Mouse (Mus musculus) embryonic facial prominence, embryonic 13.5 days (tissue): ENCODE measurements around the gene Zfp738. TPM values are rescaled to one million over a fixed set of nuclear protein-coding genes. Genes with fewer than 3 reads are reported as not detected.

ENCODE experiments used
- ATAC-seq: fragments of 200-750 bp; cut with Nextera tagmentation; 2 replicates; pipeline ENCODE4 v1.8.0; 2017; ENCODE audit warnings: low read depth; ENCODE audit not compliant: insufficient number of reproducible peaks, insufficient read depth, low FRiP score, low TSS enrichment
- H3K27ac ChIP-seq: fragments of 300-500 bp; sonication (generic); 2 replicates; pipeline ENCODE4 v1.5.1; 2015; ENCODE audit warnings: moderate library complexity, mild to moderate bottlenecking, inconsistent platforms
- H3K27me3 ChIP-seq: fragments of 300-500 bp; sonication (generic); 2 replicates; pipeline ENCODE4 v1.6.1; 2015; ENCODE audit warnings: mild to moderate bottlenecking, inconsistent platforms
- H3K36me3 ChIP-seq: fragments of 300-500 bp; sonication (generic); 2 replicates; pipeline ENCODE4 v1.6.1; 2015; ENCODE audit warnings: mild to moderate bottlenecking, inconsistent platforms
- H3K4me1 ChIP-seq: fragments of 300-500 bp; sonication (generic); 2 replicates; pipeline ENCODE4 v1.6.1; 2015; ENCODE audit warnings: inconsistent platforms
- H3K4me2 ChIP-seq: fragments of 300-500 bp; sonication (generic); 2 replicates; pipeline ENCODE4 v1.6.1; 2015; ENCODE audit warnings: moderate library complexity, mild to moderate bottlenecking, inconsistent platforms
- H3K4me3 ChIP-seq: fragments of 300-500 bp; sonication (generic); 2 replicates; pipeline ENCODE4 v1.5.1; 2015; ENCODE audit warnings: mild to moderate bottlenecking, inconsistent platforms
- H3K9ac ChIP-seq: fragments of 300-500 bp; sonication (generic); 2 replicates; pipeline ENCODE4 v1.6.1; 2015; ENCODE audit warnings: mild to moderate bottlenecking, inconsistent platforms
- H3K9me3 ChIP-seq: fragments of 300-500 bp; sonication (generic); 2 replicates; pipeline ENCODE4 v1.6.1; 2016; ENCODE audit warnings: inconsistent platforms
- WGBS: fragments of 180-500 bp; shearing (Covaris S2); methylation state at CpG from one replicate; pipeline ENCODE4 v1.1.7; 2015; ENCODE audit warnings: mixed read lengths; 5-methylcytosine and 5-hydroxymethylcytosine counted together
- polyA plus RNA-seq: library from polyadenylated mRNA; unstranded; fragments of >200 nt; fragmentation: Nextera tagmentation; extraction: Ambion mirVana; gene quantifications from 2 replicates; pipeline ENCODE4 v1.2.1, GENCODE M21; 2015

The Zfp738 gene
- polyA plus RNA-seq, 1 experiment from 2014 or later: 16.5 TPM

DNA sequence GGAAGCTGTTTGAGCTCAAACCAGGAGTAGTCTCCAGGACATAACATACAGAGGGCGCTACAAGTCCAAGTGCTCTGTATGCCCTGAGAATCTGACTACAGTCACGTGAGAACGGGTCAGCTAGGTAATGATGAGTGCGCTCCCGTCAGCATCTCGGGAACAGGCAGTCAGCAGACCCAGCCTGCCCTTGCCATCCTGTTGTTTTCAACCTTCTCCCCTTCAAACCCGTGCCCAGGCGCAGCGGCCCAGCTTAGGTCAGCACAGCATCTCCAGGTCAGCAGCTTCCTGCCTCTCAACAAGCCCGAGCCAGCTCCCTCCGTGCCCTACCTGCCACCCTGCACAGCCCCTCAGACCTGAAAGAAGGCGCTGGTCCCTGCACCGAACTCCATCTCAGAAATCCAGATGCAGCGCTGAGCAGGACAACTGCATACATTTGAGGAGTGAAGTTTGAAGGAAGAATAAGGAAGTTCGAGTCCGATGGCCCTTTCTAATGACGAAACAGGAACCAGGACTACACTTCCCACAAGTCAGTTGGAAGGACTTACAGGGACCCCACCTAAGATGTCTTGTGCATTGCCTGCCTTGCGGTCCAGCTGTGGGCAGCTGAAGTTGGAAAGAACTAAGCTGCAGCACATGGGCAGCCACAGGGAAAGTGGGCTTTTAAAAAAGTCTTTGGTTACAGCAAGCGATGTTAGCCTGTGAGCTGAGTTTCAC lies 49.4 kb downstream of the Zfp738 start, which contains the start of the genes Gm49345 and Zfp729a:
Gene Gm49345 (minus strand): TSS at position 476 of the 714 bp plus-strand sequence.
Gene Zfp729a (minus strand): TSS at position 498 of the 714 bp plus-strand sequence.
- H3K36me3 ChIP-seq: no peaks in the 10 kb centered on the region
- under 1% methylated on average over 19 of the region's 19 CpGs for WGBS
- H3K27ac ChIP-seq: peak within 1 kb of the TSS; percentile 64
- H3K9ac ChIP-seq: peak within 1 kb of the TSS; percentile 86
- peaks cover 5% of the 10 kb centered on the region; the same call in 1 of the 2 replicates for H3K4me1 ChIP-seq
- peak; percentile 97 for ATAC-seq
- H3K27me3 ChIP-seq: no peaks in the 10 kb centered on the region
- peak within 1 kb of the TSS; percentile 64 for H3K4me2 ChIP-seq
- peak within 1 kb of the TSS; percentile 90 for H3K4me3 ChIP-seq
- no peaks in the 10 kb centered on the region for H3K9me3 ChIP-seq

DNA sequence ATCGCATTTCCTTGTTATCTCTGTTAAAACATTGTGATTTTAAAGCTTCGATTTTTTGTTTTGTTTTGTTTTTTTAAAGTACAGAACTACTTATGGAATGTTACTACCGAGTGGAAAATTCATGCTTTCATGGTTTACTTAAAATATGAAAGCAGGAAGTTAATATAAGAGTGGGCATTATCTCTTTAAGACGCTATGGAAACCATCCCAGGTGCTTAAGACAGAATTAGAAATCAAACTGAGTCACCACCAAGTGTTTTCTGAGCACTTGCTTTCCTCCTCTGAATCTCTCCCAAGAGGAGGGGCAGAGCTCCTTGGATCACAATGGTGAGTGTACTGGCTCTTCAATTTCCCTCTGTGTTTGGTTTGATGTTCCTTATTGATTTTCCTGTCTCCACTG lies 76.8 kb downstream of the Zfp738 start:
- H3K4me2 ChIP-seq: no peak overlapping the region
- H3K4me1 ChIP-seq: peaks cover 4% of the 10 kb centered on the region; the same call in 1 of the 2 replicates
- H3K27me3 ChIP-seq: no peaks in the 10 kb centered on the region
- H3K9ac ChIP-seq: no peak overlapping the region
- ATAC-seq: no peak
- no peak overlapping the region for H3K27ac ChIP-seq
- 93% methylated on average over 4 of the region's 4 CpGs for WGBS
- H3K36me3 ChIP-seq: 0 out of 2 replicates have a peak, but pooled peaks cover 4% of the 10 kb centered on the region
- H3K4me3 ChIP-seq: no peak overlapping the region
- no peaks in the 10 kb centered on the region for H3K9me3 ChIP-seq

DNA sequence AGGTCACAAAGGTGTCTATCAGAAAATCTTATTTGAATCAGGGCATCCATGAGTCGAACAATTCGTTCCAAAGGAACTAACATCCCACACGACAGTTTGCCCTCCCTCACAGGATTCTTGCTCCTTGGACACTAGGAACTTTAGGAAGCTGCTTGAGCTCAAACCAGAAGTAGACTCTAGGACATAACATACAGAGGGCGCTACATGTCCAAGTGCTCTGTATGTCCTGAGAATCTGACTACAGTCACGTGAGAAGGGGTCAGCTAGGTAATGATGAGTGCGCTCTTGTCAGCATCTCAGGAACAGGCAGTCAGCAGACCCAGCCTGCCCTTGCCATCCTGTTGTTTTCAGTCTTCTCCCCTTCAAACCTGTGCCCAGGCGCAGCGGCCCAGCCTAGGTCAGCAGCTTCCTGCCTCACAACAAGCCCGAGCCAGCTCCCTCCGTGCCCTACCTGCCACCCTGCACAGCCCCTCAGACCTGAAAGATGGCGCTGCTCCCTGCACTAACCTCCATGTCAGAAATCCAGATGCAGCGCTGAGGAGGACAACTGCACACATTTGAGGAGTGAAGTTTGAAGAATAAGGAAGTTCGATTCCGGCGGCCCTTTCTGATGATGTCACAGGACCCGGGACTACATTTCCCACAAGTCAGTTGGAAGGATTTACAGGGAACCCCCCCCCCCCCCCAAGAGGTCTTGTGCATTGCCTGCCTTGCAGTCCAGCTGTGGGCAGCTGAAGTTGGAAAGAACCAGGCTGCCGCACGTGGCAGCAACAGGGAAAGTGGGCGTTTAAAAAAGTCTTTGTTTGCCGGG lies 77.6 kb downstream of the Zfp738 start, which contains the start of gene Zfp729b:
Gene Zfp729b (minus strand): TSS at position 642 of the 811 bp plus-strand sequence.
- Histone ChIP-seq H3K36me3 (0 out of 2 replicates have a peak, but pooled peaks cover 6% of the 10 kb centered on the region), H3K27ac (peak within 1 kb of the TSS; percentile 68), H3K9me3 (no peaks in the 10 kb centered on the region), H3K4me3 (peak within 1 kb of the TSS; percentile 79), H3K27me3 (no peaks in the 10 kb centered on the region), H3K4me1 (peaks cover 4% of the 10 kb centered on the region; the same call in 1 of the 2 replicates), H3K4me2 (peak within 1 kb of the TSS; percentile 75), H3K9ac (peak within 1 kb of the TSS; percentile 85)
- ATAC-seq: peak; percentile 88
- WGBS: 3% methylated on average over 20 of the region's 20 CpGs

Other genes with a start within 250 kb of the Zfp738 start
- 10.4 and 12.8 TPM in 2 replicates for gene Zfp874a, start 235.4 kb downstream of the Zfp738 start, polyA plus RNA-seq
- gene Zfp874b, start 202.8 kb downstream of the Zfp738 start, polyA plus RNA-seq: 3.8 and 5.2 TPM in 2 replicates
- gene Zfp58, start 186.5 kb downstream of the Zfp738 start, polyA plus RNA-seq: 19.5 and 21.9 TPM in 2 replicates
- not detected in 2 replicates for gene Gm26965, start 160.9 kb downstream of the Zfp738 start, polyA plus RNA-seq
- 23.9 and 25.1 TPM in 2 replicates for gene Zfp87, start 160.9 kb downstream of the Zfp738 start, polyA plus RNA-seq
- gene Zfp748, start 133.2 kb downstream of the Zfp738 start, polyA plus RNA-seq: 13.7 and 16.7 TPM in 2 replicates
- 4.7 and 5.4 TPM in 2 replicates for gene Zfp729b, start 77.4 kb downstream of the Zfp738 start, polyA plus RNA-seq
- gene Gm49345, start 49.3 kb downstream of the Zfp738 start, polyA plus RNA-seq: not detected in 2 replicates
- gene Zfp729a, start 49.3 kb downstream of the Zfp738 start, polyA plus RNA-seq: 3.0 and 3.5 TPM in 2 replicates
- 7.7 and 8.6 TPM in 2 replicates for gene Zfp65, start 42.1 kb upstream of the Zfp738 start, polyA plus RNA-seq
- 6.0 and 6.4 TPM in 2 replicates for gene Zfp85, start 68.2 kb upstream of the Zfp738 start, polyA plus RNA-seq
- 2.4 and 2.9 TPM in 2 replicates for gene Zfp493, start 92.6 kb upstream of the Zfp738 start, polyA plus RNA-seq
- gene Zfp273, start 126.7 kb upstream of the Zfp738 start, polyA plus RNA-seq: 9.5 and 10.1 TPM in 2 replicates
- 4.1 and 6.0 TPM in 2 replicates for gene Gm10037, start 144.0 kb upstream of the Zfp738 start, polyA plus RNA-seq
- not detected in 2 replicates for gene BC048507, start 176.3 kb upstream of the Zfp738 start, polyA plus RNA-seq